Mouse (Mus musculus): Measurements from ENCODE around the gene Clint1. TPM values are rescaled to one million over a fixed set of nuclear protein-coding genes. Genes with fewer than 3 reads are reported as not detected.

Clint1 gene
- polyA plus RNA-seq, 1 experiment = 45.6 TPM

- TF ChIP-seq POLR2A (IDR thresholded peaks at IDR 0.05; ENCODE audit: control insufficient read depth, low read depth, low read length) (no peak), CTCF (IDR thresholded peaks at IDR 0.05; ENCODE audit: control insufficient read depth, insufficient read depth, insufficient replicate concordance, low read depth, low read length) (no peak)
- Histone ChIP-seq H3K4me1 (ENCODE audit: control insufficient read depth, insufficient read depth, low read length) (no peaks in the 10 kb centered on the region), H3K27me3 (ENCODE audit: control insufficient read depth, insufficient read depth, low read length) (no peaks in the 10 kb centered on the region), H3K27ac (ENCODE audit: control insufficient read depth, insufficient read depth, low read depth, low read length) (no peak overlapping the region), H3K36me3 (ENCODE audit: control insufficient read depth, insufficient read depth, low read length) (peaks cover 3% of the 10 kb centered on the region), H3K4me3 (ENCODE audit: control insufficient read depth, low read depth, low read length) (peak overlapping the region; percentile 5)
Measured at GRCm38 (mm10) chr11:45890423-45890822, 38.6 kb downstream of the Clint1 start.

- peaks cover 3% of the 10 kb centered on the region for H3K36me3 ChIP-seq (ENCODE audit: control insufficient read depth, insufficient read depth, low read length)
Measured at GRCm38 (mm10) chr11:45892861-45893360, 41.1 kb downstream of the Clint1 start.

GRCm38 (mm10) chr11:45897392-45897791, 45.5 kb downstream of the Clint1 start:
- no peak overlapping the region for H3K27ac ChIP-seq (ENCODE audit: control insufficient read depth, insufficient read depth, low read depth, low read length)
- no peaks in the 10 kb centered on the region for H3K27me3 ChIP-seq (ENCODE audit: control insufficient read depth, insufficient read depth, low read length)
- TF ChIP-seq CTCF (IDR thresholded peaks at IDR 0.05; ENCODE audit: control insufficient read depth, insufficient read depth, insufficient replicate concordance, low read depth, low read length) = no peak
- TF ChIP-seq POLR2A (IDR thresholded peaks at IDR 0.05; ENCODE audit: control insufficient read depth, low read depth, low read length) = no peak
- H3K36me3 ChIP-seq (ENCODE audit: control insufficient read depth, insufficient read depth, low read length) = peaks cover 4% of the 10 kb centered on the region
- H3K4me1 ChIP-seq (ENCODE audit: control insufficient read depth, insufficient read depth, low read length) = no peaks in the 10 kb centered on the region
- no peak overlapping the region for H3K4me3 ChIP-seq (ENCODE audit: control insufficient read depth, low read depth, low read length)

More at GRCm38 (mm10) chr11:45892861-45893360, 41.1 kb downstream of the Clint1 start:
- H3K27ac ChIP-seq (ENCODE audit: control insufficient read depth, insufficient read depth, low read depth, low read length) = no peak overlapping the region
- no peaks in the 10 kb centered on the region for H3K4me1 ChIP-seq (ENCODE audit: control insufficient read depth, insufficient read depth, low read length)
- no peaks in the 10 kb centered on the region for H3K27me3 ChIP-seq (ENCODE audit: control insufficient read depth, insufficient read depth, low read length)
- TF ChIP-seq POLR2A (IDR thresholded peaks at IDR 0.05; ENCODE audit: control insufficient read depth, low read depth, low read length) (no peak), CTCF (IDR thresholded peaks at IDR 0.05; ENCODE audit: control insufficient read depth, insufficient read depth, insufficient replicate concordance, low read depth, low read length) (no peak)
- no peak overlapping the region for H3K4me3 ChIP-seq (ENCODE audit: control insufficient read depth, low read depth, low read length)

GRCm38 (mm10) chr11:45900233-45901015, 48.6 kb downstream of the Clint1 start:
- Histone ChIP-seq H3K27me3 (ENCODE audit: control insufficient read depth, insufficient read depth, low read length) (no peaks in the 10 kb centered on the region), H3K36me3 (ENCODE audit: control insufficient read depth, insufficient read depth, low read length) (peaks cover 2% of the 10 kb centered on the region; the same call in 1 of the 2 replicates), H3K27ac (ENCODE audit: control insufficient read depth, insufficient read depth, low read depth, low read length) (no peak overlapping the region), H3K4me3 (ENCODE audit: control insufficient read depth, low read depth, low read length) (no peak overlapping the region), H3K4me1 (ENCODE audit: control insufficient read depth, insufficient read depth, low read length) (no peaks in the 10 kb centered on the region)
- TF ChIP-seq POLR2A (IDR thresholded peaks at IDR 0.05; ENCODE audit: control insufficient read depth, low read depth, low read length) (no peak), CTCF (IDR thresholded peaks at IDR 0.05; ENCODE audit: control insufficient read depth, insufficient read depth, insufficient replicate concordance, low read depth, low read length) (no peak)

GRCm38 (mm10) chr11:45906109-45906786, 54.4 kb downstream of the Clint1 start:
- Histone ChIP-seq H3K27me3 (ENCODE audit: control insufficient read depth, insufficient read depth, low read length) (no peaks in the 10 kb centered on the region), H3K27ac (ENCODE audit: control insufficient read depth, insufficient read depth, low read depth, low read length) (no peak overlapping the region), H3K4me1 (ENCODE audit: control insufficient read depth, insufficient read depth, low read length) (no peaks in the 10 kb centered on the region), H3K36me3 (ENCODE audit: control insufficient read depth, insufficient read depth, low read length) (peaks cover 3% of the 10 kb centered on the region), H3K4me3 (ENCODE audit: control insufficient read depth, low read depth, low read length) (no peak overlapping the region)
- TF ChIP-seq POLR2A (IDR thresholded peaks at IDR 0.05; ENCODE audit: control insufficient read depth, low read depth, low read length) = no peak

GRCm38 (mm10) chr11:45907301-45907700, 55.5 kb downstream of the Clint1 start:
- Histone ChIP-seq H3K36me3 (ENCODE audit: control insufficient read depth, insufficient read depth, low read length) (peaks cover 3% of the 10 kb centered on the region), H3K27me3 (ENCODE audit: control insufficient read depth, insufficient read depth, low read length) (no peaks in the 10 kb centered on the region), H3K4me3 (ENCODE audit: control insufficient read depth, low read depth, low read length) (no peak overlapping the region), H3K27ac (ENCODE audit: control insufficient read depth, insufficient read depth, low read depth, low read length) (no peak overlapping the region), H3K4me1 (ENCODE audit: control insufficient read depth, insufficient read depth, low read length) (no peaks in the 10 kb centered on the region)
- TF ChIP-seq POLR2A (IDR thresholded peaks at IDR 0.05; ENCODE audit: control insufficient read depth, low read depth, low read length) (no peak), CTCF (IDR thresholded peaks at IDR 0.05; ENCODE audit: control insufficient read depth, insufficient read depth, insufficient replicate concordance, low read depth, low read length) (no peak)

GRCm38 (mm10) chr11:45908070-45908469, 56.2 kb downstream of the Clint1 start:
- H3K27me3 ChIP-seq (ENCODE audit: control insufficient read depth, insufficient read depth, low read length) = no peaks in the 10 kb centered on the region
- peaks cover 3% of the 10 kb centered on the region for H3K36me3 ChIP-seq (ENCODE audit: control insufficient read depth, insufficient read depth, low read length)
- H3K27ac ChIP-seq (ENCODE audit: control insufficient read depth, insufficient read depth, low read depth, low read length) = no peak overlapping the region
- H3K4me3 ChIP-seq (ENCODE audit: control insufficient read depth, low read depth, low read length) = no peak overlapping the region
- TF ChIP-seq CTCF (IDR thresholded peaks at IDR 0.05; ENCODE audit: control insufficient read depth, insufficient read depth, insufficient replicate concordance, low read depth, low read length) = no peak
- no peak for TF ChIP-seq POLR2A (IDR thresholded peaks at IDR 0.05; ENCODE audit: control insufficient read depth, low read depth, low read length)
- H3K4me1 ChIP-seq (ENCODE audit: control insufficient read depth, insufficient read depth, low read length) = no peaks in the 10 kb centered on the region

Data from testis, adult 2 months (tissue).